Mouse (Mus musculus) megakaryocyte, embryonic 14.5 days (primary cell): ENCODE results near the gene Hcn3.

ENCODE experiments used
- FLI1 ChIP-seq: IDR thresholded peaks from 2 replicates; pipeline ENCODE4 v1.6.1; 2012; ENCODE audit warnings: low read length, inconsistent platforms, mixed read lengths
- GATA1 ChIP-seq: IDR thresholded peaks from 3 replicates; pipeline ENCODE4 v1.6.1; 2012; ENCODE audit warnings: mixed read lengths, low read length, inconsistent platforms, borderline replicate concordance

GRCm38 (mm10) chr3:89164506-89165267 lies 4.7 kb upstream of the Hcn3 start, which contains the start of gene Clk2:
- TF ChIP-seq GATA1 = no peak
- no peak for TF ChIP-seq FLI1
